Mouse (Mus musculus) MEL (cell line): ENCODE data around the gene Cpne2. TPM values are rescaled to one million over a fixed set of nuclear protein-coding genes. Genes with fewer than 3 reads are reported as not detected.

Source experiments
- DNase-seq: peaks from one replicate; pipeline ENCODE4 v3.0.0; 2011; ENCODE audit warnings: low read depth, low spot score
- H3K27ac ChIP-seq: 2 replicates; pipeline ENCODE4 v1.5.1; 2012; ENCODE audit warnings: low read depth, mild to moderate bottlenecking, control low read depth, low read length, moderate library complexity; ENCODE audit not compliant: control insufficient read depth
- H3K27me3 ChIP-seq, 2 experiments: fragments of 150-350 bp in 1 of 2; sonication (generic) in 1 of 2; 2 replicates each; pipeline ENCODE4 v1.6.1; 2012; ENCODE audit warnings: low read length in 2 of 2, mild to moderate bottlenecking in 2 of 2, improper control_type of control experiment in 1 of 2, moderate library complexity in 1 of 2; ENCODE audit not compliant: insufficient read depth in 2 of 2, control insufficient read depth in 1 of 2
- H3K36me3 ChIP-seq, 2 experiments: 2 replicates each; pipeline ENCODE4 v1.6.1; 2012 to 2014; ENCODE audit warnings: low read length in 2 of 2, improper control_type of control experiment in 1 of 2, inconsistent platforms in 1 of 2, mild to moderate bottlenecking in 1 of 2; ENCODE audit not compliant: insufficient read depth in 2 of 2, control insufficient read depth in 1 of 2
- H3K4me1 ChIP-seq, 2 experiments: fragments of 150-350 bp in 1 of 2; sonication (generic) in 1 of 2; 2 replicates each; pipeline ENCODE4 v1.6.1; 2012; ENCODE audit warnings: low read length in 2 of 2, improper control_type of control experiment in 1 of 2, mild to moderate bottlenecking in 1 of 2; ENCODE audit not compliant: insufficient read depth in 2 of 2, control insufficient read depth in 1 of 2
- H3K4me3 ChIP-seq, 2 experiments: fragments of 150-350 bp in 1 of 2; sonication (generic) in 1 of 2; 2 replicates each; pipeline ENCODE4 v1.5.1; 2012; ENCODE audit warnings: low read depth in 2 of 2, low read length in 2 of 2, mild to moderate bottlenecking in 2 of 2, moderate library complexity in 2 of 2, control low read depth in 1 of 2, improper control_type of control experiment in 1 of 2; ENCODE audit not compliant: control insufficient read depth in 1 of 2, insufficient read depth in 1 of 2
- H3K79me2 ChIP-seq: 2 replicates; pipeline ENCODE4 v1.6.1; 2012; ENCODE audit warnings: mild to moderate bottlenecking, low read length, moderate library complexity; ENCODE audit not compliant: control insufficient read depth, poor library complexity, insufficient read depth
- H3K9ac ChIP-seq: 2 replicates; pipeline ENCODE4 v1.6.1; 2012; ENCODE audit warnings: low read depth, mild to moderate bottlenecking, control low read depth, low read length, moderate library complexity; ENCODE audit not compliant: control insufficient read depth, poor library complexity, severe bottlenecking
- H3K9me3 ChIP-seq: fragments of 150-350 bp; sonication (generic); replicated peaks from 2 replicates; pipeline ENCODE4 v1.6.1; 2012; ENCODE audit warnings: mild to moderate bottlenecking, low read length, improper control_type of control experiment, moderate library complexity; ENCODE audit not compliant: insufficient read depth
- CHD2 ChIP-seq: IDR thresholded peaks from 2 replicates; pipeline ENCODE4 v1.6.1; 2011; ENCODE audit warnings: low read length, improper control_type of control experiment
- GABPA ChIP-seq: IDR thresholded peaks from 2 replicates; pipeline ENCODE4 v1.6.1; 2012; ENCODE audit warnings: low read depth, mild to moderate bottlenecking, inconsistent platforms, low read length, improper control_type of control experiment, moderate library complexity
- HCFC1 ChIP-seq: IDR thresholded peaks from 2 replicates; pipeline ENCODE4 v1.6.1; 2012; ENCODE audit warnings: low read depth, mild to moderate bottlenecking, inconsistent platforms, low read length, improper control_type of control experiment, moderate library complexity
- JUND ChIP-seq: IDR thresholded peaks from 2 replicates; pipeline ENCODE4 v1.6.1; 2011; ENCODE audit warnings: low read depth, mild to moderate bottlenecking, improper control_type of control experiment, low read length
- KAT2A ChIP-seq: conservative IDR thresholded peaks from 2 replicates; pipeline ENCODE4 v1.6.1; 2012; ENCODE audit warnings: low read depth, low read length, improper control_type of control experiment, inconsistent platforms
- MYB ChIP-seq: IDR thresholded peaks from 2 replicates; pipeline ENCODE4 v1.6.1; 2011; ENCODE audit warnings: mild to moderate bottlenecking, low read depth, low read length, improper control_type of control experiment
- NRF1 ChIP-seq: IDR thresholded peaks from 2 replicates; pipeline ENCODE4 v1.6.1; 2014; ENCODE audit warnings: low read depth, mild to moderate bottlenecking, inconsistent platforms, low read length, improper control_type of control experiment, moderate library complexity; ENCODE audit not compliant: poor library complexity, insufficient read depth, severe bottlenecking
- POLR2AphosphoS2 ChIP-seq: IDR thresholded peaks from 2 replicates; pipeline ENCODE4 v1.6.1; 2011; ENCODE audit warnings: low read length, improper control_type of control experiment
- POLR2AphosphoS5 ChIP-seq: IDR thresholded peaks from 2 replicates; pipeline ENCODE4 v1.6.1; 2012; ENCODE audit warnings: low read depth, borderline replicate concordance, mild to moderate bottlenecking, inconsistent platforms, low read length, moderate library complexity, mixed read lengths
- SIN3A ChIP-seq: IDR thresholded peaks from 2 replicates; pipeline ENCODE4 v1.6.1; 2012; ENCODE audit warnings: low read length, improper control_type of control experiment, inconsistent platforms
- TAL1 ChIP-seq: IDR thresholded peaks from 2 replicates; pipeline ENCODE4 v1.6.1; 2012; ENCODE audit warnings: mild to moderate bottlenecking, inconsistent platforms, low read length, moderate library complexity, mixed read lengths
- TBP ChIP-seq: IDR thresholded peaks from 2 replicates; pipeline ENCODE4 v1.8.0; 2011; ENCODE audit warnings: low read depth, low read length, improper control_type of control experiment
- TCF12 ChIP-seq: IDR thresholded peaks from 2 replicates; pipeline ENCODE4 v1.6.1; 2014; ENCODE audit warnings: low read depth, mild to moderate bottlenecking, inconsistent platforms, low read length, improper control_type of control experiment, moderate library complexity
- UBTF ChIP-seq: IDR thresholded peaks from 2 replicates; pipeline ENCODE4 v1.6.1; 2012; ENCODE audit warnings: low read depth, mild to moderate bottlenecking, inconsistent platforms, low read length, improper control_type of control experiment, moderate library complexity, borderline replicate concordance; ENCODE audit not compliant: insufficient read depth
- USF1 ChIP-seq: IDR thresholded peaks from 2 replicates; pipeline ENCODE4 v1.6.1; 2014; ENCODE audit warnings: low read depth, mild to moderate bottlenecking, inconsistent platforms, low read length, improper control_type of control experiment, moderate library complexity
- USF2 ChIP-seq, 2 experiments: IDR thresholded peaks; 2 replicates each; pipeline ENCODE4 v1.6.1; 2011 to 2012; ENCODE audit warnings: improper control_type of control experiment in 2 of 2, low read length in 2 of 2, borderline replicate concordance in 1 of 2, inconsistent platforms in 1 of 2, low read depth in 1 of 2, mild to moderate bottlenecking in 1 of 2; ENCODE audit not compliant: insufficient read depth in 1 of 2
- ZMIZ1 ChIP-seq: IDR thresholded peaks from 2 replicates; pipeline ENCODE4 v1.6.1; 2012; ENCODE audit warnings: low read depth, mild to moderate bottlenecking, inconsistent platforms, low read length, improper control_type of control experiment, moderate library complexity
- ZNF384 ChIP-seq: IDR thresholded peaks from 2 replicates; pipeline ENCODE4 v1.6.1; 2012; ENCODE audit warnings: low read depth, mild to moderate bottlenecking, inconsistent platforms, low read length, improper control_type of control experiment
- polyA plus RNA-seq, 2 experiments: library from polyadenylated mRNA; stranded (reverse) in 1 of 2; unstranded in 1 of 2; fragments of >175 nt in 1 of 2; fragments of >200 nt in 1 of 2; gene quantifications; 2 replicates each; pipeline versions ENCODE4 v1.2.1 to v1.2.4; 2012; ENCODE audit warnings: low replicate concordance in 2 of 2, low read depth in 1 of 2; ENCODE audit not compliant: insufficient read length in 2 of 2, insufficient read depth in 1 of 2, missing spikeins in 1 of 2
- total RNA-seq: library from RNA; depleted of rRNA; stranded (reverse); fragments of 300-350 nt; gene quantifications from 2 replicates; pipeline ENCODE4 v1.2.3, GENCODE M21; 2012

Cpne2 gene
- total and polyA plus RNA-seq, 3 experiments: 19.1 to 29.7 TPM; not detected in 1

DNA sequence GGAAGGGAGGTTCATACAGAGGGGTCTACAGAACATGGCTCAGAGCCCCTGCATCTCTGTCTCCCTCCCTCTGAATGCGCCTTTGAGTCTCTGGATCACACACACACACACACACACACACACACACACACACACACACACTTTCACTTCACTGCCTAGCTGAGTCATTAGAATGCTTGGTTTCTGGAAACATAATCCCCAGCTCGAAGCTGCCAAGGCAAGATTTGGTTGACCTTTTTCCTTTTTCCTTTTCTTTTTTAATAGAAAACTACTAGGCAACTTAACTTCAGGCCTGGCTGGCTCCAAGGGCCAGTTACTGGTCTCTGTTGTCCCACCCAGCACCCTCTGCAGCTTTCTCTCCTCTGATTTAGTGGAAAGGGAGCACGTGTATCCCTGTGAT lies 16.0 kb upstream of the Cpne2 start:
- Histone ChIP-seq H3K27me3 (peaks cover 3 to 13% of the 10 kb centered on the region in 2 experiments; a peak in 3 of 4 replicates), H3K9ac (no peak overlapping the region), H3K4me3 (no peak overlapping the region), H3K9me3 (no peaks in the 10 kb centered on the region), H3K4me1 (no peaks in the 10 kb centered on the region; a peak in 1 of 4 replicates), H3K27ac (no peak overlapping the region), H3K79me2 (no peaks in the 10 kb centered on the region), H3K36me3 (no peaks in the 10 kb centered on the region)
- TF ChIP-seq JUND (no peak), POLR2AphosphoS5 (no peak)
- DNase-seq: no peak

GRCm38 (mm10) chr8:94518331-94518730 lies 14.5 kb upstream of the Cpne2 start:
- Histone ChIP-seq H3K27me3 (peaks cover 8 to 13% of the 10 kb centered on the region in 2 experiments; a peak in 3 of 4 replicates), H3K36me3 (no peaks in the 10 kb centered on the region)

DNA sequence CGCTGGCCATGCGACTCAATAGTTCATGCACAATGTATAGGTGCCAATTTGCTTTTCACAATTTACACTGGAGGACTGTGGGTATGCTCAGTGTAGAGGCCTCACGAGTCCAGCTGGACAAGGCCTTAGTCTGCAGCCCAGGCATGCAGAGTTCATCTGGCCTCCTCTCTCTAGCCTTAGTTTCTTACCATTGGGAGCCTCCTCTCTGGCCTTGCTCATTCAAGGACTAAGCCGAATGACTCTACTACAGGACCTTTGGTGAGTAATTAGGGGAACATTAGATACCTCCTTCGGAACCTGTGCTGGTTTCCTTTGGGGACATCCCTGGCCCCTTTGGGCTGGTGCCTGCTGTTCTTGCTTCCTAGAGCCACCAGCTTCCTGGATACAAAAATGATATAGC lies 13.8 kb upstream of the Cpne2 start:
- no peak overlapping the region for H3K4me3 ChIP-seq
- TF ChIP-seq KAT2A (no peak), POLR2AphosphoS2 (no peak), HCFC1 (no peak), ZMIZ1 (no peak), UBTF (no peak), TBP (no peak), TCF12 (no peak), CHD2 (no peak), JUND (no peak), NRF1 (no peak), GABPA (no peak), SIN3A (no peak), USF2 (IDR thresholded peaks at IDR 0.05; ENCODE audit: borderline replicate concordance in 1 of 2, insufficient read depth in 1 of 2, low read depth in 1 of 2, low read length in 2 of 2) (no peak), USF1 (no peak), MYB (no peak)
- no peak for DNase-seq
- H3K27me3 ChIP-seq: peaks cover 10 to 11% of the 10 kb centered on the region in 2 experiments; a peak in 3 of 4 replicates
- no peaks in the 10 kb centered on the region for H3K79me2 ChIP-seq
- H3K4me1 ChIP-seq: no peaks in the 10 kb centered on the region; a peak in 1 of 4 replicates
- H3K9ac ChIP-seq: no peak overlapping the region
- H3K27ac ChIP-seq: no peak overlapping the region
- H3K36me3 ChIP-seq: no peaks in the 10 kb centered on the region
- no peaks in the 10 kb centered on the region for H3K9me3 ChIP-seq

More at GRCm38 (mm10) chr8:94518331-94518730, 14.5 kb upstream of the Cpne2 start:
- TF ChIP-seq ZNF384 (no peak), TCF12 (no peak), POLR2AphosphoS2 (no peak), TAL1 (no peak)
- Histone ChIP-seq H3K27ac (no peak overlapping the region), H3K9ac (no peak overlapping the region), H3K9me3 (no peaks in the 10 kb centered on the region), H3K4me3 (no peak overlapping the region), H3K4me1 (no peaks in the 10 kb centered on the region; a peak in 1 of 4 replicates), H3K79me2 (no peaks in the 10 kb centered on the region)
- no peak for DNase-seq
